In the genomic region with DNA sequence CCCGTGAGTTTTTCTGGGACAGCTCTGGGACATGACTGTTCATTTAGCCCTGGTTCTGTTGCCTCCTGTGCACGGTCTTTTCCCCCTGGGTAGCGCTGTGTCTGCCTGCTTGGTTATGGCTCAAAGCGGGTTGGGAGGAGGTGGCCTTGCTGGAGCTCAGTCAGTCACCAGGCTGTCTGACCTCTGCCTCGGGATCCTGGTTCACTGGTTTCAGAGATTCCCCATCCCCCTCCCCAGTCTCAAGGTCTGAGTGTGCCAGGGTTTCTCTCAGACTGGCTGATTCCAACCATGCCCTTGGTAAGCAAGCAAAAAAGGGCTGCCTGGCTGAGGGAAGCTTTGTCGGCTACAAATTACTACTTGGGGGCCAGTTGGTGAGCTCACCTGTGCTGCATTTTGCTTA, we compare ENCODE assay signal across 11 mouse cellular contexts.
DNase-seq lines count a peak whose midpoint lies in the region; ATAC-seq and TF ChIP-seq lines count a peak whose summit lies in the region.
"Had no signal": no experiment of that assay in that cellular context is flagged by ENCODE, and none has a peak within 500 bp of the region (broad histone marks: within the 10 kb centered on the region; RNA-seq: fewer than 3 reads in every experiment).

No protein-coding gene starts in this region.

- no peak for ATAC-seq in hindbrain, embryonic 11.5 days (ENCODE audit: low FRiP score)
- peak; percentile 9; the same call in 1 of the 2 replicates for ATAC-seq in liver, postnatal 0 days
- ATAC-seq: forebrain, postnatal 0 days had no signal

- H3K9ac ChIP-seq in hindbrain, embryonic 11.5 days (ENCODE audit: low read depth, low read length): no peak overlapping the region
- peak overlapping the region; percentile 51 for H3K9ac ChIP-seq in liver, postnatal 0 days (replicated peaks)
- H3K9ac ChIP-seq: forebrain, postnatal 0 days had no signal

- H3K36me3 ChIP-seq in hindbrain, embryonic 10.5 days: peaks cover 9% of the 10 kb centered on the region; the same call in 1 of the 2 replicates
- H3K36me3 ChIP-seq in hindbrain, embryonic 11.5 days (ENCODE audit: control insufficient read depth, insufficient read depth, low read length): no peaks in the 10 kb centered on the region
- no peaks in the 10 kb centered on the region for H3K36me3 ChIP-seq in kidney, adult 2 months (ENCODE audit: control insufficient read depth, insufficient read depth, low read length)
- no peaks in the 10 kb centered on the region for H3K36me3 ChIP-seq in liver, postnatal 0 days (replicated peaks; ENCODE audit: insufficient read depth, low read length)

- TF ChIP-seq EP300 in liver, postnatal 0 days (IDR thresholded peaks at IDR 0.05; ENCODE audit: low read depth): no peak

- no peak for TF ChIP-seq CTCF in kidney, adult 2 months (conservative IDR thresholded peaks at IDR 0.05; ENCODE audit: insufficient read depth, insufficient read length, low read depth, low read length)
- no peak for TF ChIP-seq CTCF in liver, postnatal 0 days (IDR thresholded peaks at IDR 0.05; ENCODE audit: low read depth)

- DNase-seq in hindbrain, embryonic 10.5 days (ENCODE audit: low spot score): peak; percentile 29
- DNase-seq in hindbrain, embryonic 11.5 days (ENCODE audit: low spot score): no peak
- peak; percentile 92 for DNase-seq in adrenal gland, adult 2 months
- peak; percentile 97 for DNase-seq in kidney, adult 2 months
- peak; percentile 36 for DNase-seq in liver, postnatal 0 days
- DNase-seq in cerebellum, postnatal 4 days (ENCODE audit: low spot score in 2 of 2): no peak
- DNase-seq in spleen, postnatal 36 days (ENCODE audit: low spot score in 2 of 2): no peak
- no peak for DNase-seq in frontal cortex, postnatal 36 days (ENCODE audit: low spot score in 2 of 2)
- DNase-seq: forebrain, postnatal 0 days; lung, postnatal 4 days had no signal

- H3K27me3 ChIP-seq in hindbrain, embryonic 10.5 days (ENCODE audit: insufficient read depth, poor library complexity, severe bottlenecking): no peaks in the 10 kb centered on the region
- H3K27me3 ChIP-seq in hindbrain, embryonic 11.5 days (ENCODE audit: control insufficient read depth, insufficient read depth, low read length): no peaks in the 10 kb centered on the region
- H3K27me3 ChIP-seq in kidney, adult 2 months (replicated peaks; ENCODE audit: control insufficient read depth, insufficient read depth, low read length): no peaks in the 10 kb centered on the region
- H3K27me3 ChIP-seq in liver, postnatal 0 days (ENCODE audit: insufficient read depth, low read length): no peaks in the 10 kb centered on the region
- H3K27me3 ChIP-seq: CH12.LX had no signal

- H3K27ac ChIP-seq in hindbrain, embryonic 10.5 days: peak overlapping the region; percentile 50; the same call in 1 of the 2 replicates
- no peak overlapping the region for H3K27ac ChIP-seq in hindbrain, embryonic 11.5 days (ENCODE audit: low read depth, low read length)
- H3K27ac ChIP-seq in kidney, adult 2 months (ENCODE audit: insufficient read depth, low read depth, low read length): peak overlapping the region; percentile 94
- H3K27ac ChIP-seq in liver, postnatal 0 days (ENCODE audit: low read depth): peak overlapping the region; percentile 97

- 41% methylated on average over 6 of the region's 6 CpGs for whole genome bisulfite sequencing in hindbrain, embryonic 10.5 days
- WGBS in hindbrain, embryonic 11.5 days: 44% methylated on average over 6 of the region's 6 CpGs
- WGBS in kidney, adult 2 months: 29% methylated on average over 6 of the region's 6 CpGs
- 53% methylated on average over 6 of the region's 6 CpGs for WGBS in liver, postnatal 0 days (ENCODE audit: insufficient replicate concordance)

- no peak overlapping the region for H3K4me2 ChIP-seq in hindbrain, embryonic 11.5 days (replicated peaks; ENCODE audit: low read depth, low read length)
- H3K4me2 ChIP-seq in liver, postnatal 0 days (ENCODE audit: low read depth, low read length): peak overlapping the region; percentile 61

- no peak for TF ChIP-seq POLR2A in kidney, adult 2 months (IDR thresholded peaks at IDR 0.05; ENCODE audit: low read depth, low read length)

- H3K4me3 ChIP-seq in hindbrain, embryonic 10.5 days: no peak overlapping the region
- no peak overlapping the region for H3K4me3 ChIP-seq in hindbrain, embryonic 11.5 days (ENCODE audit: low read depth, low read length)
- no peak overlapping the region for H3K4me3 ChIP-seq in kidney, adult 2 months (ENCODE audit: insufficient read depth, low read depth, low read length)
- no peak overlapping the region for H3K4me3 ChIP-seq in liver, postnatal 0 days (ENCODE audit: low read depth, low read length)

- peaks cover 65% of the 10 kb centered on the region for H3K4me1 ChIP-seq in hindbrain, embryonic 10.5 days (replicated peaks)
- H3K4me1 ChIP-seq in hindbrain, embryonic 11.5 days (replicated peaks; ENCODE audit: control insufficient read depth, insufficient read depth, low read length): peaks cover 9% of the 10 kb centered on the region
- peaks cover 69% of the 10 kb centered on the region for H3K4me1 ChIP-seq in kidney, adult 2 months (ENCODE audit: control insufficient read depth, insufficient read depth, low read length)
- H3K4me1 ChIP-seq in liver, postnatal 0 days (ENCODE audit: insufficient read depth): peaks cover 76% of the 10 kb centered on the region

- H3K9me3 ChIP-seq in hindbrain, embryonic 10.5 days: no peaks in the 10 kb centered on the region
- no peaks in the 10 kb centered on the region for H3K9me3 ChIP-seq in hindbrain, embryonic 11.5 days (ENCODE audit: control insufficient read depth, low read length)
- no peaks in the 10 kb centered on the region for H3K9me3 ChIP-seq in liver, postnatal 0 days (ENCODE audit: low read length)

Comparison
In these comparisons a context has a peak if more than half of its experiments do, and no peak if none do; other contexts are left out.
1. DNase-seq: peak in hindbrain, embryonic 10.5 days (single experiment), adrenal gland, adult 2 months (single experiment), kidney, adult 2 months (single experiment) and liver, postnatal 0 days (single experiment); none in hindbrain, embryonic 11.5 days (single experiment), cerebellum, postnatal 4 days (0 of 2), spleen, postnatal 36 days (0 of 2) and frontal cortex, postnatal 36 days (0 of 2).